Mouse (Mus musculus): Measurements from ENCODE around the gene Olfr821.

DNA sequence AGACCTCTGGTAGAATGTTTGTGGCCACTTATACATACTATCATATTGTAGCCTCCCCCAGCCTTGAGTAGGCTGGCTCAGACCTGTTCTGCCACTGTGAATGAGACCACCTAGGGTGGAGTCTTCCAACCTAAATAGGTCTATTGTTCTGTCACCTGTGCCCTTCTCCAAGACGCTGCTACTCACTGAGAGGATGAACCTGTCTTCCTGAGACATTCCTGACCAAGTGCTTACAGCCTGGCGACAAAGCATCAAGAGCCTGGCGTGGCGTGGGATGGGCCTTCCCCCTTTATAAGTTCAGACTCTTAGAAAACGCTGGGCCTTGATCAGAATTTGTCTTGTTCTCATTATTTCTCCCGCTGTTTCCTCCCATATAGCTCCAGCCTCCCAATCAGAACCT lies 6.9 kb downstream of the Olfr821 start:
- TF ChIP-seq CTCF (IDR thresholded peaks at IDR 0.05; ENCODE audit: low read depth, low read length), result no peak
- TF ChIP-seq POLR2A (IDR thresholded peaks at IDR 0.05; ENCODE audit: borderline replicate concordance, low read depth, low read length), result no peak
